12 mouse cellular contexts compared by ENCODE assay signal in genomic region chr1:176724771-176725170, GRCm38 (mm10).
"Had no signal": no experiment of that assay in that cellular context is flagged by ENCODE, and none has a peak within 500 bp of the region (broad histone marks: within the 10 kb centered on the region; RNA-seq: fewer than 3 reads in every experiment).

No protein-coding gene starts in this region.

- H3K9ac ChIP-seq: liver, embryonic 13.5 days; midbrain, embryonic 12.5 days; midbrain, embryonic 15.5 days had no signal

- H3K27me3 ChIP-seq: liver, embryonic 13.5 days; midbrain, embryonic 12.5 days; midbrain, embryonic 15.5 days had no signal

- H3K4me2 ChIP-seq: liver, embryonic 13.5 days; midbrain, embryonic 12.5 days; midbrain, embryonic 15.5 days had no signal

- DNase-seq: kidney, adult 9 months; kidney, postnatal 14 days; kidney, postnatal 4 days; layer of hippocampus, adult 9-11 months; liver, embryonic 13.5 days; lung, adult 2 months; lung, postnatal 14 days; lung, postnatal 4 days; thymus, postnatal 25 days had no signal

- ATAC-seq: midbrain, embryonic 15.5 days had no signal

- H3K4me1 ChIP-seq: liver, embryonic 13.5 days; midbrain, embryonic 12.5 days; midbrain, embryonic 15.5 days had no signal

- H3K4me3 ChIP-seq: layer of hippocampus, adult 2 months; liver, embryonic 13.5 days; midbrain, embryonic 12.5 days; midbrain, embryonic 15.5 days had no signal

- H3K27ac ChIP-seq: layer of hippocampus, adult 2 months; liver, embryonic 13.5 days; midbrain, embryonic 12.5 days; midbrain, embryonic 15.5 days had no signal

- H3K36me3 ChIP-seq: liver, embryonic 13.5 days; midbrain, embryonic 12.5 days; midbrain, embryonic 15.5 days had no signal

- H3K9me3 ChIP-seq: liver, embryonic 13.5 days; midbrain, embryonic 12.5 days; midbrain, embryonic 15.5 days had no signal
